Mouse (Mus musculus) cortical plate, adult 2 months (tissue): Measurements from ENCODE around the gene Nfib.

ENCODE experiments used
- CTCF ChIP-seq: fragments of 200-500 bp; IDR thresholded peaks from 2 replicates; pipeline ENCODE4 v1.5.1; 2011; ENCODE audit warnings: mild to moderate bottlenecking, control low read depth, low read length; ENCODE audit not compliant: insufficient read depth; ENCODE audit errors: extremely low read depth
- POLR2A ChIP-seq: fragments of 200-500 bp; IDR thresholded peaks from 2 replicates; pipeline ENCODE4 v1.6.1; 2011; ENCODE audit warnings: mild to moderate bottlenecking, low read length, control low read depth; ENCODE audit not compliant: insufficient read depth; ENCODE audit errors: extremely low read depth

DNA sequence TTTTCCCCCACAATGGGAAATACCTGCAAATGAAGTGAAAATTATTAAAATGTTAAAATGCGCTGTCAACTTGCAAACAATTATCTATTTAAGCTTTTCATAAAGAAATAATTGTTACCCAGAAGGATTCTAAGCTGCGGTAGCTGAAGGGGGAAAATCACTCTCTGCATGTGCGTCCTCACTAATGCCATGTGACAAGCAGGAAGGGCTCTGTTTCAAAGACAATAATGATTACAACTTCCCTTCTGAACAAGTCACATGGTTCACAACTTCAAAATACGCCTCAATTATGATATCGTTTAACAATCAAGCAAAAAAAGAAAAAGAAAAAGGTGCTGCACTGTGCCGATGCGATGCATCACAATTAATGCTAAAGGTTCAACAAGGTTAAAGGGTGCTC is 212.2 kb downstream of the Nfib start:
- TF ChIP-seq CTCF (no peak), POLR2A (no peak)
